10 mouse cellular contexts compared by ENCODE assay signal in the genomic region with DNA sequence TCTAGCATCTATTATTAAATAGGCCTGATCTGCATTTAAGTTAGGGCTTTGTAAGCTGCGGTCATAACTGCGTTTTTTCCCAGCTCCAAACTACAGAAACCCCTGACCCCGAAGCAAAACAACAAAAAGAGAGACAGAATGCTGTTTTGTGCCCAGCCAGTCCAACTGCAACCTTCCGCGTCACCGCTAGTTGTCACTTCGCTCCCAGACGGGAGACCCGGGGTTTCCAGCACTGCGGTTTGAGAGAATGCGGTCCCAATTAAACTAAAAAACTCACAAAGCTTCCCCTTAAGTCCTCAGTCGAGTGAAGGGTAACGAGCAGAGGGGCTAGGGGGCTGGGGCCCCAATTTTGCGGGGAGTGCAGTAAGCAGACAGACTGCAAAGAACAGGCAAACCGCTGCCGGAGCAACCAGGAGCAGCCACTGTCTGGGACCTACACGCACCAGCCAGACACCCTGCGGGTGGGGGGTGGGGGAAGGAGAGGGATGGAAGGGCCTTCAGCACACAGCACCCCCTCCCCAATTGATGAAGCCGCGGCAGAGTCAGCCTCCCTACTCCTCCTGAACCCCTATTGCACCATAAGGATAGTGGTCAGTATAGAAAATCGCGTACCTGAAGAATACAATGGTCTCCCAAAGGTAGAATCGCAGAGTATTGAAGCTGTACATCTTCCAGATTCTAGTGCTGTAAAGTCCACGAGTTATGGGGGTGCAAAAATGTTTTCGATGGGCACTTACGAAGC. TPM values are rescaled to one million over a fixed set of nuclear protein-coding genes. Genes with fewer than 3 reads are reported as not detected.
DNase-seq lines count a peak whose midpoint lies in the region.
"Had no signal": no experiment of that assay in that cellular context is flagged by ENCODE, and none has a peak within 500 bp of the region (broad histone marks: within the 10 kb centered on the region; RNA-seq: fewer than 3 reads in every experiment).

No protein-coding gene starts in this region.

- H3K27me3 ChIP-seq in hindbrain, embryonic 10.5 days (ENCODE audit: insufficient read depth, poor library complexity, severe bottlenecking), result peaks cover 29% of the 10 kb centered on the region

- peaks cover 44% of the 10 kb centered on the region for H3K4me1 ChIP-seq in hindbrain, embryonic 10.5 days (replicated peaks)
- H3K4me1 ChIP-seq: heart, embryonic 15.5 days had no signal

- 4% methylated on average over 26 of the region's 26 CpGs for WGBS in hindbrain, embryonic 10.5 days

- H3K4me3 ChIP-seq in hindbrain, embryonic 10.5 days, result peak overlapping the region; percentile 65
- H3K4me3 ChIP-seq: heart, embryonic 15.5 days had no signal

- H3K36me3 ChIP-seq in hindbrain, embryonic 10.5 days, result peaks cover 8% of the 10 kb centered on the region; the same call in 1 of the 2 replicates
- H3K36me3 ChIP-seq: heart, embryonic 15.5 days had no signal

- peak overlapping the region; percentile 86 for H3K27ac ChIP-seq in hindbrain, embryonic 10.5 days
- H3K27ac ChIP-seq: heart, embryonic 15.5 days had no signal

- no peaks in the 10 kb centered on the region for H3K9me3 ChIP-seq in hindbrain, embryonic 10.5 days
- H3K9me3 ChIP-seq: heart, embryonic 15.5 days had no signal

- peak; percentile 63 for DNase-seq in R1 (ENCODE audit: low read depth, low spot score)
- peak; percentile 64 to 72 for DNase-seq in cerebellum, postnatal 25 days
- DNase-seq in hindbrain, embryonic 10.5 days (ENCODE audit: low spot score), result peak; percentile 64
- DNase-seq in mesoderm, embryonic 11.5 days (ENCODE audit: low read depth, low spot score), result peak; percentile 50
- DNase-seq in Muller cell, postnatal 12 days (ENCODE audit: inconsistent ontology term), result no peak
- no peak for DNase-seq in spleen, postnatal 4 days (ENCODE audit: low spot score in 2 of 2)
- DNase-seq in spleen, postnatal 10 days (ENCODE audit: low spot score in 2 of 2), result no peak
- no peak for DNase-seq in testis, postnatal 10 days (ENCODE audit: low spot score)

RNA-seq across cellular contexts. Expression of a gene that starts 0.8 kb away (rescaled TPM):
- polyA plus RNA-seq in hindbrain, embryonic 10.5 days (2016; fragmentation: Nextera tagmentation; extraction: Ambion mirVana), result 3.8 and 6.8 TPM in 2 replicates
- polyA plus RNA-seq: heart, embryonic 15.5 days; Patski had no signal

Comparison
In these comparisons a context has a peak if more than half of its experiments do, and no peak if none do; other contexts are left out.
1. DNase-seq: peak in R1 (single experiment), cerebellum, postnatal 25 days (2 of 2), hindbrain, embryonic 10.5 days (single experiment) and mesoderm, embryonic 11.5 days (single experiment); none in Muller cell, postnatal 12 days (single experiment), spleen, postnatal 4 days (0 of 2), spleen, postnatal 10 days (0 of 2) and testis, postnatal 10 days (single experiment).